Mouse (Mus musculus) stomach, postnatal 0 days (tissue): ENCODE measurements around the gene Mecom. TPM values are rescaled to one million over a fixed set of nuclear protein-coding genes. Genes with fewer than 3 reads are reported as not detected.
A peak's percentile ranks its signal among the peaks of the same experiment; 100 is the strongest.

Source experiments
- ATAC-seq: fragments of 200-750 bp; cut with Nextera tagmentation; 2 replicates; pipeline ENCODE4 v1.8.0; 2017; ENCODE audit not compliant: low FRiP score, low TSS enrichment
- DNase-seq: peaks from one replicate; pipeline ENCODE4 v3.0.0-alpha.2; 2016; ENCODE audit warnings: low spot score
- H3K27ac ChIP-seq: fragments of 300-500 bp; sonication (generic); replicated peaks from 2 replicates; pipeline ENCODE4 v1.5.1; 2014; ENCODE audit warnings: mild to moderate bottlenecking, control low read depth
- H3K27me3 ChIP-seq: fragments of 300-500 bp; sonication (generic); 2 replicates; pipeline ENCODE4 v1.6.1; 2014; ENCODE audit warnings: low read length; ENCODE audit not compliant: control insufficient read depth, insufficient read depth
- H3K36me3 ChIP-seq: fragments of 300-500 bp; sonication (generic); 2 replicates; pipeline ENCODE4 v1.6.1; 2014; ENCODE audit warnings: low read length, mixed read lengths; ENCODE audit not compliant: control insufficient read depth, insufficient read depth
- H3K4me1 ChIP-seq: fragments of 300-500 bp; sonication (generic); replicated peaks from 2 replicates; pipeline ENCODE4 v1.6.1; 2014; ENCODE audit warnings: antibody characterized with exemption; ENCODE audit not compliant: control insufficient read depth, insufficient read depth
- H3K4me2 ChIP-seq: fragments of 300-500 bp; sonication (generic); replicated peaks from 2 replicates; pipeline ENCODE4 v1.6.1; 2014; ENCODE audit warnings: low read depth, mild to moderate bottlenecking, control low read depth, moderate library complexity
- H3K4me3 ChIP-seq: fragments of 300-500 bp; sonication (generic); 2 replicates; pipeline ENCODE4 v1.5.1; 2014; ENCODE audit warnings: low read depth, low read length, control low read depth
- H3K9ac ChIP-seq: fragments of 300-500 bp; sonication (generic); 2 replicates; pipeline ENCODE4 v1.6.1; 2014; ENCODE audit warnings: mild to moderate bottlenecking, low read length, control low read depth, mixed read lengths
- H3K9me3 ChIP-seq: fragments of 300-500 bp; sonication (generic); 2 replicates; pipeline ENCODE4 v1.6.1; 2016; ENCODE audit warnings: low read length; ENCODE audit not compliant: control insufficient read depth
- CTCF ChIP-seq: IDR thresholded peaks from 2 replicates; pipeline ENCODE4 v1.5.1; 2016; ENCODE audit warnings: antibody characterized with exemption, low read depth, mild to moderate bottlenecking, moderate library complexity
- EP300 ChIP-seq: optimal IDR thresholded peaks from 2 replicates; pipeline ENCODE3; 2016; ENCODE audit warnings: antibody characterized with exemption
- WGBS: fragments of 180-500 bp; shearing (Covaris S2); extraction: QIAGEN DNeasy Blood & Tissue Kit; methylation state at CpG from one replicate; pipeline ENCODE4 v1.1.7; 2014; 5-methylcytosine and 5-hydroxymethylcytosine counted together
- polyA plus RNA-seq: library from polyadenylated mRNA; unstranded; fragments of >200 nt; fragmentation: Nextera tagmentation; extraction: Ambion mirVana; gene quantifications from 2 replicates; pipeline ENCODE4 v1.2.1, GENCODE M21; 2015

The Mecom gene
- polyA plus RNA-seq, 1 experiment from 2014 or later = 25.7 TPM

DNA sequence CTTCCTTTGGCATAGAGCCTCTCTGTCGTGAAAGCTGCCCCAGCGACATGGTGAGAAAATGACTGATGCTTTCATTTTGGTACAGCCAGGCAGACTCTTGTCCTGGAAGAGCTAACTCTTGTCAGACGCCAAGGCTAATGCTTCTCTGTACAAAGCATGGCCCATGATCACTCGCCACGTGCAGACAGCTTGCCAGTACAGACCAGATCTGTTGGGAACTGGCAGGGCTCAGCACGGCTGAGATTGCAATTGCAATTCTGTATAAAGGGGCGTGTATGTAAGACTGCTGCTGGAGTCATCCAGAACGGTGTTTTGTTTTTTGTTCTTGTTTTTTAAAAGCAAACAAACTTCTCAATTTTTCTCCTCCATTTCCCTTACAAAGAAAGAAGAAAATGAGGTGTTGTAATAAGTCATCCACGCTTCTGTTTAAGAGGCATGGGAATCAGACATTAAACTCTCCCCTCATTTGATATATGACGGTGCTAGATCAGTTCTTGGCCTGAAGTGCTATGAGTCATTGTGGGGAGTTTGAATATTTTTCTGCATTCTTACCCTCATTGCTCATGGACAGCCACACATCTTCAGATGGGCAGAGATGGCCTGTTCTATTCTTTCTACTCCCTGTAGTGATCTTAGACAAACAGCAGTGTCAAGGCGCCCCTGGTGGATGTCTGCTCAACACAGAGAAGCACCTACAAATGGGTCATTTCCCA, 644.1 kb downstream of the Mecom start:
- 49% methylated on average over 11 of the region's 11 CpGs for WGBS
- no peak for DNase-seq

More for the DNA sequence above, 644.1 kb downstream of the Mecom start:
- no peaks in the 10 kb centered on the region for H3K27me3 ChIP-seq
- H3K4me3 ChIP-seq = no peak overlapping the region
- no peaks in the 10 kb centered on the region for H3K9me3 ChIP-seq
- no peak overlapping the region for H3K4me2 ChIP-seq
- H3K36me3 ChIP-seq = no peaks in the 10 kb centered on the region
- H3K9ac ChIP-seq = no peak overlapping the region
- no peak overlapping the region for H3K27ac ChIP-seq
- no peaks in the 10 kb centered on the region for H3K4me1 ChIP-seq
- TF ChIP-seq CTCF (peak; percentile 20; the same call in 1 of the 2 replicates), EP300 (no peak)
- no peak for ATAC-seq

Other genes with a start within 250 kb of the Mecom start
- gene Actrt3, start 51.9 kb upstream of the Mecom start, polyA plus RNA-seq = not detected in 2 replicates
- gene Mynn, start 54.1 kb upstream of the Mecom start, polyA plus RNA-seq = 11.2 and 12.0 TPM in 2 replicates
- 0.10 TPM in 1 of 2 replicates, not detected in the other for gene Lrriq4, start 96.5 kb upstream of the Mecom start, polyA plus RNA-seq
- 0.15 and 0.23 TPM in 2 replicates for gene Lrrc34, start 99.9 kb upstream of the Mecom start, polyA plus RNA-seq
- 16.1 and 16.9 TPM in 2 replicates for gene Lrrc31, start 151.8 kb upstream of the Mecom start, polyA plus RNA-seq
- gene Samd7, start 198.3 kb upstream of the Mecom start, polyA plus RNA-seq = not detected in 2 replicates
- 106 and 118 TPM in 2 replicates for gene Sec62, start 244.9 kb upstream of the Mecom start, polyA plus RNA-seq